Mouse (Mus musculus) CD4-positive, CD25-positive, alpha-beta regulatory T cell, adult 4 months (primary cell): ENCODE results near the gene Chchd6. TPM values are rescaled to one million over a fixed set of nuclear protein-coding genes. Genes with fewer than 3 reads are reported as not detected.

ENCODE experiments used
- ATAC-seq: one replicate; pipeline ENCODE4 v1.8.0; 2017
- polyA plus RNA-seq, 2 experiments: library from polyadenylated mRNA; unstranded; fragments of 100-300 nt; shearing (Covaris generic); gene quantifications; one replicate each; pipeline ENCODE4 v1.2.1; 2017

The Chchd6 gene
- polyA plus RNA-seq, 2 experiments from 2014 or later: 5.1 to 6.7 TPM

GRCm38 (mm10) chr6:89354076-89354475 is 241.4 kb downstream of the Chchd6 start:
- ATAC-seq: no peak

GRCm38 (mm10) chr6:89353101-89353500 is 242.4 kb downstream of the Chchd6 start:
- ATAC-seq: no peak

- no peak for ATAC-seq
Observed at GRCm38 (mm10) chr6:89351441-89352137, 243.9 kb downstream of the Chchd6 start.

GRCm38 (mm10) chr6:89350520-89350919 is 244.9 kb downstream of the Chchd6 start:
- ATAC-seq: no peak

GRCm38 (mm10) chr6:89350037-89350515 is 245.4 kb downstream of the Chchd6 start:
- no peak for ATAC-seq

GRCm38 (mm10) chr6:89348363-89348762 is 247.1 kb downstream of the Chchd6 start:
- ATAC-seq: no peak

GRCm38 (mm10) chr6:89347792-89348191 is 247.7 kb downstream of the Chchd6 start:
- no peak for ATAC-seq

GRCm38 (mm10) chr6:89345855-89346254 is 249.6 kb downstream of the Chchd6 start:
- no peak for ATAC-seq

- ATAC-seq: no peak
Observed at GRCm38 (mm10) chr6:89345486-89345785, 250.0 kb downstream of the Chchd6 start.

GRCm38 (mm10) chr6:89344613-89345485 is 250.6 kb downstream of the Chchd6 start:
- peak; percentile 86 for ATAC-seq

GRCm38 (mm10) chr6:89341981-89342380 is 253.5 kb downstream of the Chchd6 start:
- ATAC-seq: no peak

GRCm38 (mm10) chr6:89339447-89339846 is 256.0 kb downstream of the Chchd6 start:
- ATAC-seq: no peak

GRCm38 (mm10) chr6:89338733-89339132 is 256.7 kb downstream of the Chchd6 start:
- no peak for ATAC-seq

- no peak for ATAC-seq
Observed at GRCm38 (mm10) chr6:89337574-89337973, 257.9 kb downstream of the Chchd6 start.

GRCm38 (mm10) chr6:89333964-89334702 is 261.3 kb downstream of the Chchd6 start:
- no peak for ATAC-seq

Other genes starting within 250 kb of the Chchd6 start
- 1 to 10 TPM in 1 of 2 experiments, under 1 TPM in 1; 0.90 to 1.8 TPM for gene Plxna1, start 233.0 kb downstream of the Chchd6 start, polyA plus RNA-seq
- gene Txnrd3, start 48.3 kb upstream of the Chchd6 start, polyA plus RNA-seq: under 1 TPM; 0.30 to 0.48 TPM
- gene Vmn1r40, start 111.9 kb upstream of the Chchd6 start, polyA plus RNA-seq: not detected
- not detected for gene Vmn1r41, start 145.1 kb upstream of the Chchd6 start, polyA plus RNA-seq